Mouse (Mus musculus) E14TG2a.4 (cell line): Measurements from ENCODE around the gene Slx4ip.

Experiments used
- CTCF ChIP-seq: conservative IDR thresholded peaks from 2 replicates; pipeline ENCODE4 v1.5.1; 2014; ENCODE audit warnings: low read length
- NANOG ChIP-seq: IDR thresholded peaks from 2 replicates; pipeline ENCODE4 v1.6.1; 2014; ENCODE audit warnings: borderline replicate concordance, low read length, mixed read lengths

DNA sequence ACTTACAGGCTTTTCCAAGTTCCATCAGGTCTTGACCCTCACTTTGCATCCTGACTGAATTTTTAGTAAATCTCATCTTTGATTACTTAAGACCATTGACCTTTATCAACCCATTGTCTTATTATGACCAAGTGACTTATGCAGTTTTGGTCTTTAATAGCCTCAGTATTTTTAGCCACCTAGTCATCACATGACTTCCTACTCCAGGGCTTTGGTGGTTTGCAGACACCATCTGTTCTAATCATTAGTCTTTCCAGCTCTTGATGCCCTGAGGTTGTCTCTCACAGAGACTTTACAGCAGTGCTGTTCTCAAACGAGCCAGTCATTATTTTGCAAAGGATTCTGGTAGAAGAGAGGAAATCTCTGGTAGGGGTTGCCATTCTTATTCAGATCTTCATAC lies 121.0 kb downstream of the Slx4ip start:
- TF ChIP-seq CTCF (no peak), NANOG (no peak)
